Mouse (Mus musculus) neural tube, embryonic 10.5 days (tissue): ENCODE data around the gene Rnf44.

ENCODE experiments used
- DNase-seq: peaks from one replicate; pipeline ENCODE4 v3.0.0-alpha.2; 2017; ENCODE audit warnings: low spot score; ENCODE audit errors: extremely low spot score

Rnf44 gene

DNA sequence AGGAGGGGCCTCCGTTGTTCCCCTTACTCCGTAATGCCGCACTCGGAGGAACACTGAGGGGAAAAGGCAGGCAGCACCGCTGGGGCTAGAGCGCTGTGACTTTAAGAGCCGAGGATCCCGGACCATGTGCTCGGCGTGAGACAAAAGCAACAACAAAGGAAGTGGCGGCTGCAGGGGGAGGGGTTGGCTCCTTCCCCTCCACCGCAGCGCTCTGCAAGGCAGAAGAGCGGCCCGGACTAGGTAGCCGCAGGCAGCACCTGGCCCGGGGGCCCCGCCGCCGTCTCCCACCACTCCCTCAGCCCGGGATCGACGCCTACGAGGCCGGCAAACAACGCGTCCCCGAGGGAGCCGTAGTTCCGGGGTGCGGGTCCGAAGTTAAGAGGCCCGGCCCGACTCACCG is 6.6 kb downstream of the Rnf44 start:
- peak; percentile 87 for DNase-seq

GRCm38 (mm10) chr13:54686139-54687053 is 7.3 kb downstream of the Rnf44 start:
- peak; percentile 46 for DNase-seq

- DNase-seq, result peak; percentile 72
Measured at GRCm38 (mm10) chr13:54685174-54685573, 8.5 kb downstream of the Rnf44 start.

GRCm38 (mm10) chr13:54684140-54684896 is 9.4 kb downstream of the Rnf44 start:
- DNase-seq, result no peak

GRCm38 (mm10) chr13:54683301-54683700 is 10.4 kb downstream of the Rnf44 start:
- DNase-seq, result no peak

DNA sequence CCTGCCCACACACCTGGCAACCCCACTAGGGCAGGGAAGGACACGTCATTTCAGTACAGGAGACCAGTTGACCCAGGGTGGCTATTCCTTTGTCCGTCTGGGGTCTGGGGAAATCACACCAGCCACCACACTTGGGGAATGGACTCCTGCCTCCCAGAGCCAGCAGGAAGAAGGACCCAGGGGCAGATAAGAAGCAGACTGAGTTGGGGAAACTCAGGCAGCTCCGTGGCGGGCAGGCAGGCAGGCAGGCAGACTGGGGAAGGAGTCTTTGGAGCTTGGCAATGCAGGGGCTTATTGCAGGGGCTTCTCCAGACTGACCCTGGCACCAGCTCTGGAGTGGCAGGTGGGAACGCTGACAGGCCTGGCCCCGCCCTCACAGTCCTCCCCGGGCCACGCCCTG is 12.4 kb downstream of the Rnf44 start:
- no peak for DNase-seq

- no peak for DNase-seq
Measured at GRCm38 (mm10) chr13:54680184-54680853, 13.4 kb downstream of the Rnf44 start.

- no peak for DNase-seq
Measured at GRCm38 (mm10) chr13:54678263-54678662, 15.4 kb downstream of the Rnf44 start.

DNA sequence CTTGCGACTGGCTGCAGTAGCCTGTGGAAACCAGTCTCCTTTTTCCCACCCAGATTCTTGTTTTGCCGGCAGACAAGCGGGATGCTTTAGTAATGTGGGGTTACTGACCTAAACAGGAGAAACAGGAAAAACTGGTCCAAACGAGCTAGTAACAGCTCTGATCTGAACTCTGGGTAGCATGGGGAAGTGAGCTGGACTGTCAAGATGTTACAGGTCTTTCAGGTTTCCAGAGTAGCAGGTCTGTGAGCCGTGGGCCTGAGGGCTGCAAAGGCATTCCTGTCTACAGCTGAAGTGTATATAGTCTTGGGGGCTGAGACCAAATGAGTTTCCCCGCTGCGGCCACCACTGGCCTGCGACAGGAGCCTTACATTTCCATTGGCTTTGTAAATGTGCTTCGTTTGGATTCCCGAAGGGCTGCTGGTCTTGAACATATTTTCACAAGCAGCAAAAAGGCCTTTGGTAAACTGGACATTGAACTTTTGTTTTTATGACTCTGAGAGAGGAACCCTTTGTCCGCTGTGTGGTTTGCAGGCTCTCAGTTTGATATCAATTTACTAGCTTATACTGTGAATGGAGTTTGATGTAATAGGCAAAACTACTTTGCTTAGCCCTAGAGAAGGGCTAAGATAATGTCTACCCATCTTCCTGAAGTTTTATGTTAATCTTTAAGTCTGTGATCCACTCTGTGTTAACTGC is 17.7 kb downstream of the Rnf44 start:
- DNase-seq, result no peak

DNA sequence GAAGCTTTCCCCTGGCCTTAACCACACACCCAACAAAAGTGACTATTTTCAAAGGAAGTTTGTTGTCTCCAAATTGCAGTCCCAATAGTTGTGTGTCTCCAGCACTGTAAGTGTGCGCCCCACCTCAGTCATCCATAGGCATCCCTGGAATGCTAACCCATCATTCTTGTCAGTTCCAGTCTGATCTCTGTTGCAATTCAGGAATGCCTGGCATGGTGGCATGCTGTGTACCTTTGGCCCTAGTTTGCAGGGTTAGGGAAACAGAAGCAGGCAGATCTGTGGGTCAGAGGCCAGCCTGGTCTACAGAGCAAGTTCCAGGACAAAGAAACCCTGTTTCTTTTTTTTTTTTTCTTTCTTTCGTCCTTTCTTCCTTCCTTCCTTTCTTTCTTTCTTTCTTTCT is 23.2 kb downstream of the Rnf44 start:
- DNase-seq, result no peak

GRCm38 (mm10) chr13:54665062-54665461 is 28.6 kb downstream of the Rnf44 start:
- no peak for DNase-seq

- DNase-seq, result no peak
Measured at GRCm38 (mm10) chr13:54664509-54664908, 29.2 kb downstream of the Rnf44 start.

GRCm38 (mm10) chr13:54663999-54664398 is 29.7 kb downstream of the Rnf44 start:
- no peak for DNase-seq

GRCm38 (mm10) chr13:54661358-54661757 is 32.3 kb downstream of the Rnf44 start:
- no peak for DNase-seq

GRCm38 (mm10) chr13:54660877-54661276 is 32.8 kb downstream of the Rnf44 start:
- DNase-seq, result no peak

DNA sequence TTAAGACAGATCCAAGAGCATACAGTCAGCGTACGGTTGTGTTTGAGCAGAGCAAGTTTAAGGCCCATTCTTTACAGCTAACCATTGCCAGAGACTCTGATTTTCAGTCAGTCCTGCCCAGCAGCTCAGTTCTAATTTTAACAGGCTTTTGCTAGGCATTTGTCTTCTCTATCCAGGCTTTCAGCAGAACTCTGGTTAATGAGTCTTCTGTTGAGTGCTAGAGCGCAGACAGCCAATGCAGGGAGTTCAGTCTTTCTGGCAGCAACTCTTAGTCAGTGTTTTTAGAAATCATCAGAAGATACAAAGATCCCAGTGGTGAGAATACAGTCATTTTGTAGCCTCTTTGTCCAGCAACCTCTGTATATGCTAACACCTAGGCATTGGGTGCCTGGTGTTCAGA is 43.2 kb downstream of the Rnf44 start:
- no peak for DNase-seq

- no peak for DNase-seq
Measured at GRCm38 (mm10) chr13:54635011-54635410, 58.7 kb downstream of the Rnf44 start.

DNA sequence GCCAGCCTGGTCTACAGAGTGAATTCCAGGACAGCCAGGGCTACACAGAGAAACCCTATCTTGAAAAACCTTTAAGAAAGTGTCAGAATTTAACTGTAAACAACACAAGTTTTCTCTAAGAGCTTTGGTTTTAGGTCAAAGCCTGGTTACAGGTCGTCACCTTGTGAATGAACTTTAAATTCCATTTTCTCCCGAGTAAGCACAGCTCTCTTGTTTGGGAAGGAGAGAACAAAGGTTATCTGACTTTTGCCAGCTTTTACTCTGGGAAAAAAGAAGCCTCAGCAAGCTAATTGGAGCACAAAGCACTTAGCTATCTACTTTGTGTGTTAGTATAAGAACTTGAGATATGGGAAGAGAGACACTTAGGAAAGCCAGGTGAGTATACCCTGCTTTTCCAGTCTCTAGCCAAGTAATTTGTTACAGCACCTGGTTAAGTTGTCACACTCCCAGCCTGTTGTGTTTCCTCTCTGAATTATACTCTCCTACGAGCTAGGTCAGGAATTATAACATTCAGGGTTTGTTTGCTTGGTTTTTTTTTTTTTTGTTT is 60.9 kb downstream of the Rnf44 start:
- DNase-seq, result no peak
